Mouse (Mus musculus) MEL (cell line): ENCODE results near the gene Ikzf3. TPM values are rescaled to one million over a fixed set of nuclear protein-coding genes. Genes with fewer than 3 reads are reported as not detected.

Experiments
- DNase-seq: peaks from one replicate; pipeline ENCODE4 v3.0.0; 2011; ENCODE audit warnings: low read depth, low spot score
- H3K27ac ChIP-seq: 2 replicates; pipeline ENCODE4 v1.5.1; 2012; ENCODE audit warnings: low read depth, mild to moderate bottlenecking, control low read depth, low read length, moderate library complexity; ENCODE audit not compliant: control insufficient read depth
- H3K27me3 ChIP-seq, 2 experiments: fragments of 150-350 bp in 1 of 2; sonication (generic) in 1 of 2; 2 replicates each; pipeline ENCODE4 v1.6.1; 2012; ENCODE audit warnings: low read length in 2 of 2, mild to moderate bottlenecking in 2 of 2, improper control_type of control experiment in 1 of 2, moderate library complexity in 1 of 2; ENCODE audit not compliant: insufficient read depth in 2 of 2, control insufficient read depth in 1 of 2
- H3K36me3 ChIP-seq, 2 experiments: 2 replicates each; pipeline ENCODE4 v1.6.1; 2012 to 2014; ENCODE audit warnings: low read length in 2 of 2, improper control_type of control experiment in 1 of 2, inconsistent platforms in 1 of 2, mild to moderate bottlenecking in 1 of 2; ENCODE audit not compliant: insufficient read depth in 2 of 2, control insufficient read depth in 1 of 2
- H3K4me1 ChIP-seq, 2 experiments: fragments of 150-350 bp in 1 of 2; sonication (generic) in 1 of 2; 2 replicates each; pipeline ENCODE4 v1.6.1; 2012; ENCODE audit warnings: low read length in 2 of 2, improper control_type of control experiment in 1 of 2, mild to moderate bottlenecking in 1 of 2; ENCODE audit not compliant: insufficient read depth in 2 of 2, control insufficient read depth in 1 of 2
- H3K4me3 ChIP-seq, 2 experiments: fragments of 150-350 bp in 1 of 2; sonication (generic) in 1 of 2; 2 replicates each; pipeline ENCODE4 v1.5.1; 2012; ENCODE audit warnings: low read depth in 2 of 2, low read length in 2 of 2, mild to moderate bottlenecking in 2 of 2, moderate library complexity in 2 of 2, control low read depth in 1 of 2, improper control_type of control experiment in 1 of 2; ENCODE audit not compliant: control insufficient read depth in 1 of 2, insufficient read depth in 1 of 2
- H3K79me2 ChIP-seq: 2 replicates; pipeline ENCODE4 v1.6.1; 2012; ENCODE audit warnings: mild to moderate bottlenecking, low read length, moderate library complexity; ENCODE audit not compliant: control insufficient read depth, poor library complexity, insufficient read depth
- H3K9ac ChIP-seq: 2 replicates; pipeline ENCODE4 v1.6.1; 2012; ENCODE audit warnings: low read depth, mild to moderate bottlenecking, control low read depth, low read length, moderate library complexity; ENCODE audit not compliant: control insufficient read depth, poor library complexity, severe bottlenecking
- H3K9me3 ChIP-seq: fragments of 150-350 bp; sonication (generic); replicated peaks from 2 replicates; pipeline ENCODE4 v1.6.1; 2012; ENCODE audit warnings: mild to moderate bottlenecking, low read length, improper control_type of control experiment, moderate library complexity; ENCODE audit not compliant: insufficient read depth
- CTCF ChIP-seq, 3 experiments: IDR thresholded peaks in 2 of 3; conservative IDR thresholded peaks in 1 of 3; 2 replicates each; pipeline ENCODE4 v1.5.1; 2011 to 2012; ENCODE audit warnings: low read length in 3 of 3, low read depth in 2 of 3, mild to moderate bottlenecking in 2 of 3, improper control_type of control experiment in 1 of 3, inconsistent platforms in 1 of 3, mixed read lengths in 1 of 3, moderate library complexity in 1 of 3; ENCODE audit not compliant: control insufficient read depth in 1 of 3, insufficient read depth in 1 of 3, poor library complexity in 1 of 3, severe bottlenecking in 1 of 3
- E2F4 ChIP-seq: IDR thresholded peaks from 2 replicates; pipeline ENCODE4 v1.6.1; 2011; ENCODE audit warnings: low read depth, low read length, improper control_type of control experiment, borderline replicate concordance
- ELF1 ChIP-seq: IDR thresholded peaks from 2 replicates; pipeline ENCODE4 v1.6.1; 2014; ENCODE audit warnings: low read depth, mild to moderate bottlenecking, inconsistent platforms, low read length, improper control_type of control experiment, moderate library complexity
- GABPA ChIP-seq: IDR thresholded peaks from 2 replicates; pipeline ENCODE4 v1.6.1; 2012; ENCODE audit warnings: low read depth, mild to moderate bottlenecking, inconsistent platforms, low read length, improper control_type of control experiment, moderate library complexity
- KAT2A ChIP-seq: conservative IDR thresholded peaks from 2 replicates; pipeline ENCODE4 v1.6.1; 2012; ENCODE audit warnings: low read depth, low read length, improper control_type of control experiment, inconsistent platforms
- MAX ChIP-seq: IDR thresholded peaks from 2 replicates; pipeline ENCODE4 v1.6.1; 2011; ENCODE audit warnings: low read length, improper control_type of control experiment
- MEF2A ChIP-seq: IDR thresholded peaks from 2 replicates; pipeline ENCODE4 v1.6.1; 2014; ENCODE audit warnings: low read depth, mild to moderate bottlenecking, inconsistent platforms, low read length, improper control_type of control experiment; ENCODE audit not compliant: poor library complexity, insufficient replicate concordance, severe bottlenecking; ENCODE audit errors: extremely low read depth
- MXI1 ChIP-seq: IDR thresholded peaks from 2 replicates; pipeline ENCODE4 v1.6.1; 2011; ENCODE audit warnings: mild to moderate bottlenecking, low read depth, low read length, improper control_type of control experiment
- MYB ChIP-seq: IDR thresholded peaks from 2 replicates; pipeline ENCODE4 v1.6.1; 2011; ENCODE audit warnings: mild to moderate bottlenecking, low read depth, low read length, improper control_type of control experiment
- MYC ChIP-seq: IDR thresholded peaks from 2 replicates; pipeline ENCODE4 v1.6.1; 2011; ENCODE audit warnings: low read depth, mild to moderate bottlenecking, low read length, improper control_type of control experiment, moderate library complexity
- NELFE ChIP-seq: IDR thresholded peaks from 2 replicates; pipeline ENCODE4 v1.6.1; 2011; ENCODE audit warnings: low read depth, low read length, improper control_type of control experiment
- POLR2A ChIP-seq, 2 experiments: IDR thresholded peaks; 2 replicates each; pipeline ENCODE4 v1.6.1; 2011 to 2012; ENCODE audit warnings: low read length in 2 of 2, mild to moderate bottlenecking in 2 of 2, control low read depth in 1 of 2, improper control_type of control experiment in 1 of 2, low read depth in 1 of 2, moderate library complexity in 1 of 2; ENCODE audit not compliant: control insufficient read depth in 1 of 2, insufficient read depth in 1 of 2, poor library complexity in 1 of 2
- POLR2AphosphoS2 ChIP-seq: IDR thresholded peaks from 2 replicates; pipeline ENCODE4 v1.6.1; 2011; ENCODE audit warnings: low read length, improper control_type of control experiment
- SMC3 ChIP-seq: IDR thresholded peaks from 2 replicates; pipeline ENCODE4 v1.6.1; 2011; ENCODE audit warnings: low read depth, low read length, improper control_type of control experiment
- TBP ChIP-seq: IDR thresholded peaks from 2 replicates; pipeline ENCODE4 v1.8.0; 2011; ENCODE audit warnings: low read depth, low read length, improper control_type of control experiment
- TCF12 ChIP-seq: IDR thresholded peaks from 2 replicates; pipeline ENCODE4 v1.6.1; 2014; ENCODE audit warnings: low read depth, mild to moderate bottlenecking, inconsistent platforms, low read length, improper control_type of control experiment, moderate library complexity
- USF2 ChIP-seq, 2 experiments: IDR thresholded peaks; 2 replicates each; pipeline ENCODE4 v1.6.1; 2011 to 2012; ENCODE audit warnings: improper control_type of control experiment in 2 of 2, low read length in 2 of 2, borderline replicate concordance in 1 of 2, inconsistent platforms in 1 of 2, low read depth in 1 of 2, mild to moderate bottlenecking in 1 of 2; ENCODE audit not compliant: insufficient read depth in 1 of 2
- ZMIZ1 ChIP-seq: IDR thresholded peaks from 2 replicates; pipeline ENCODE4 v1.6.1; 2012; ENCODE audit warnings: low read depth, mild to moderate bottlenecking, inconsistent platforms, low read length, improper control_type of control experiment, moderate library complexity
- polyA plus RNA-seq, 2 experiments: library from polyadenylated mRNA; stranded (reverse) in 1 of 2; unstranded in 1 of 2; fragments of >175 nt in 1 of 2; fragments of >200 nt in 1 of 2; gene quantifications; 2 replicates each; pipeline versions ENCODE4 v1.2.1 to v1.2.4; 2012; ENCODE audit warnings: low replicate concordance in 2 of 2, low read depth in 1 of 2; ENCODE audit not compliant: insufficient read length in 2 of 2, insufficient read depth in 1 of 2, missing spikeins in 1 of 2
- total RNA-seq: library from RNA; depleted of rRNA; stranded (reverse); fragments of 300-350 nt; gene quantifications from 2 replicates; pipeline ENCODE4 v1.2.3, GENCODE M21; 2012; rRNA removed

Ikzf3 gene
- 0.12 TPM in 1 of 2 replicates, not detected in the other for total RNA-seq
- polyA plus RNA-seq: not detected

- H3K27me3 ChIP-seq: peaks cover 4 to 10% of the 10 kb centered on the region in 2 experiments; a peak in 3 of 4 replicates
- no peak within 1 kb of the TSS for H3K4me3 ChIP-seq
- H3K36me3 ChIP-seq: peaks cover 0 to 5% of the 10 kb centered on the region in 2 experiments; a peak in 2 of 4 replicates
- no peak within 1 kb of the TSS for H3K27ac ChIP-seq
- no peaks in the 10 kb centered on the region for H3K9me3 ChIP-seq
- no peak for DNase-seq
- no peak for TF ChIP-seq POLR2AphosphoS2
- TF ChIP-seq SMC3: no peak
- TF ChIP-seq MYB: no peak
- TF ChIP-seq POLR2A (IDR thresholded peaks at IDR 0.05; ENCODE audit: control insufficient read depth in 1 of 2, insufficient read depth in 1 of 2, low read depth in 1 of 2, low read length in 2 of 2, poor library complexity in 1 of 2): no peak
- no peak for TF ChIP-seq ZMIZ1
- TF ChIP-seq MYC: no peak
- no peak for TF ChIP-seq KAT2A
- TF ChIP-seq USF2 (IDR thresholded peaks at IDR 0.05; ENCODE audit: borderline replicate concordance in 1 of 2, insufficient read depth in 1 of 2, low read depth in 1 of 2, low read length in 2 of 2): no peak
- TF ChIP-seq NELFE: no peak
- TF ChIP-seq TCF12: no peak
- no peak for TF ChIP-seq CTCF (IDR thresholded peaks at IDR 0.05 in 2 of 3, conservative IDR thresholded peaks at IDR 0.05 in 1 of 3; ENCODE audit: control insufficient read depth in 1 of 3, insufficient read depth in 1 of 3, low read depth in 2 of 3, low read length in 3 of 3, poor library complexity in 1 of 3, severe bottlenecking in 1 of 3)
- TF ChIP-seq MXI1: no peak
- no peak for TF ChIP-seq ELF1
- H3K79me2 ChIP-seq: no peaks in the 10 kb centered on the region
- H3K4me1 ChIP-seq: peaks cover 2 to 7% of the 10 kb centered on the region in 2 experiments; a peak in 3 of 4 replicates
- no peak within 1 kb of the TSS for H3K9ac ChIP-seq
These were observed at the start of gene Ikzf3 for GRCm38 (mm10) chr11:98545711-98546231. Gene Ikzf3 (minus strand): TSS chr11:98546031.

- Histone ChIP-seq H3K4me1 (no peaks in the 10 kb centered on the region; a peak in 1 of 4 replicates), H3K36me3 (no peaks in the 10 kb centered on the region), H3K27ac (no peak overlapping the region), H3K9ac (no peak overlapping the region), H3K79me2 (no peaks in the 10 kb centered on the region), H3K27me3 (peaks cover 12 to 14% of the 10 kb centered on the region in 2 experiments), H3K4me3 (no peak overlapping the region), H3K9me3 (no peaks in the 10 kb centered on the region)
- TF ChIP-seq E2F4 (no peak), CTCF (IDR thresholded peaks at IDR 0.05 in 2 of 3, conservative IDR thresholded peaks at IDR 0.05 in 1 of 3; ENCODE audit: control insufficient read depth in 1 of 3, insufficient read depth in 1 of 3, low read depth in 2 of 3, low read length in 3 of 3, poor library complexity in 1 of 3, severe bottlenecking in 1 of 3) (no peak), MAX (no peak), ELF1 (no peak), MEF2A (no peak), GABPA (no peak), MYB (no peak), TBP (no peak)
- no peak for DNase-seq
These were observed 49.6 kb upstream of the Ikzf3 start for GRCm38 (mm10) chr11:98595473-98595872.
